Comparison of ENCODE assay signal across 13 mouse cellular contexts in the genomic region with DNA sequence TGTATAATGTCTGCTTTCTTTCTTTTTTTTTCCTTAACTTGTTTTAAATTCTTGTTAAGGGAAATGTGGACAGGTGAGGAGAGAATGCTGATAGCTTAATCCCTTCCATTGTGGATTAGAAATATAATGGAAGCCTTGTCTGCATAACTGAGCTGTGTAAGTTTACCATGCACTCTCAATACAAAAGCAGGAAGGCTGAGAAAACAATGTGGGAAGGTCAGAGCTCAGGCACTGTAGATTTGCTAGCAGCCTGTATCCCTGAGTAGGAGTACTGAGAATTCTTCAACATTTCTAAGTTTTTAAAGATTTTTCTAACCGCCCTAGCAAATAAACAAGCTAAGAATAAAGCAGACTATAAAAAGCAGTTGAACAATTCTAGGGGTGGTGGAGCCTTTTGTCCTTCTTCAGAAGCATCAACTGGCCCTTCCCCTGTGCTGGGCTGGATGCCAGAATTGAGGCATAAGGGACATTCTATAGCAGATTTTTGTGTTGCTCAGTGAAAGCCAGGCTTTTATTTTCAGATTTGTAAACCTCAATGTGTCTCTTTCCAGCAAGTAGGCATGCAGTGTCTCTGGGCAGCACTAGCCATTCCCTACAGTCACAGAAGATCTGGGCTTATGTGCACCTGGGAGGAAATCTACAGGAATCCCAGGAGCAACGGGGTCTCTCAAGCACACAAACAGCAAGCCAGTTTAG. TPM values are rescaled to one million over a fixed set of nuclear protein-coding genes. Genes with fewer than 3 reads are reported as not detected.
DNase-seq lines count a peak whose midpoint lies in the region; ATAC-seq lines count a peak whose summit lies in the region.
"Had no signal": no experiment of that assay in that cellular context is flagged by ENCODE, and none has a peak within 500 bp of the region (broad histone marks: within the 10 kb centered on the region; RNA-seq: fewer than 3 reads in every experiment).

No protein-coding gene starts in this region.

- H3K9me3 ChIP-seq in hindbrain, embryonic 14.5 days (ENCODE audit: control insufficient read depth, low read length): no peaks in the 10 kb centered on the region
- no peaks in the 10 kb centered on the region for H3K9me3 ChIP-seq in midbrain, embryonic 16.5 days (replicated peaks; ENCODE audit: control insufficient read depth, low read length, poor library complexity, severe bottlenecking)
- H3K9me3 ChIP-seq: limb, embryonic 15.5 days; stomach, embryonic 15.5 days had no signal

- ATAC-seq in hindbrain, embryonic 14.5 days (ENCODE audit: low FRiP score): peak; percentile 53; the same call in 1 of the 2 replicates
- peak; percentile 36; the same call in 1 of the 2 replicates for ATAC-seq in midbrain, embryonic 16.5 days

- WGBS in hindbrain, embryonic 14.5 days: 27% methylated on average over 2 of the region's 2 CpGs
- WGBS in midbrain, embryonic 16.5 days: 31% methylated on average over 2 of the region's 2 CpGs

- DNase-seq in cerebellum, adult 8-10 months: peak; percentile 3
- DNase-seq in cerebellum, adult 11 months: no peak
- DNase-seq in R1 (ENCODE audit: low read depth, low spot score): peak; percentile 11
- DNase-seq in hindbrain, embryonic 14.5 days (ENCODE audit: low spot score): peak; percentile 64
- DNase-seq in testis, postnatal 14 days (ENCODE audit: low spot score): no peak
- no peak for DNase-seq in embryo, embryonic 10 days (ENCODE audit: low spot score)
- DNase-seq in spleen, adult 12 weeks (ENCODE audit: low spot score): no peak
- DNase-seq: adrenal gland, adult 8-10 months; kidney, postnatal 25 days; lung, postnatal 36 days had no signal

- H3K9ac ChIP-seq in hindbrain, embryonic 14.5 days: no peak overlapping the region
- H3K9ac ChIP-seq in midbrain, embryonic 16.5 days (ENCODE audit: low read depth, low read length): no peak overlapping the region
- H3K9ac ChIP-seq: limb, embryonic 15.5 days; stomach, embryonic 15.5 days had no signal

- no peaks in the 10 kb centered on the region for H3K36me3 ChIP-seq in hindbrain, embryonic 14.5 days (replicated peaks; ENCODE audit: control insufficient read depth, insufficient read depth)
- H3K36me3 ChIP-seq in midbrain, embryonic 16.5 days (ENCODE audit: control insufficient read depth, insufficient read depth, low read length): no peaks in the 10 kb centered on the region
- H3K36me3 ChIP-seq: limb, embryonic 15.5 days; stomach, embryonic 15.5 days had no signal

- no peak overlapping the region for H3K4me3 ChIP-seq in hindbrain, embryonic 14.5 days (replicated peaks; ENCODE audit: low read length)
- no peak overlapping the region for H3K4me3 ChIP-seq in midbrain, embryonic 16.5 days (ENCODE audit: low read depth, low read length)
- H3K4me3 ChIP-seq: limb, embryonic 15.5 days; stomach, embryonic 15.5 days had no signal

- no peaks in the 10 kb centered on the region for H3K27me3 ChIP-seq in hindbrain, embryonic 14.5 days (ENCODE audit: control insufficient read depth, insufficient read depth, low read length)
- no peaks in the 10 kb centered on the region for H3K27me3 ChIP-seq in midbrain, embryonic 16.5 days (ENCODE audit: control insufficient read depth, insufficient read depth, low read depth, low read length)
- H3K27me3 ChIP-seq: limb, embryonic 15.5 days; stomach, embryonic 15.5 days had no signal

- H3K4me2 ChIP-seq in hindbrain, embryonic 14.5 days (replicated peaks): no peak overlapping the region
- no peak overlapping the region for H3K4me2 ChIP-seq in midbrain, embryonic 16.5 days (ENCODE audit: low read length)
- H3K4me2 ChIP-seq: limb, embryonic 15.5 days; stomach, embryonic 15.5 days had no signal

- H3K4me1 ChIP-seq in hindbrain, embryonic 14.5 days (replicated peaks; ENCODE audit: control insufficient read depth, insufficient read depth, low read length): peaks cover 7% of the 10 kb centered on the region
- H3K4me1 ChIP-seq in midbrain, embryonic 16.5 days (ENCODE audit: control insufficient read depth, insufficient read depth, low read length): 0 out of 2 replicates have a peak, but pooled peaks cover 9% of the 10 kb centered on the region
- H3K4me1 ChIP-seq: limb, embryonic 15.5 days had no signal

- H3K27ac ChIP-seq in hindbrain, embryonic 14.5 days: peak overlapping the region; percentile 49; the same call in 1 of the 2 replicates
- peak overlapping the region; percentile 57; the same call in 1 of the 2 replicates for H3K27ac ChIP-seq in midbrain, embryonic 16.5 days (ENCODE audit: low read length)
- H3K27ac ChIP-seq: limb, embryonic 15.5 days; stomach, embryonic 15.5 days had no signal

RNA-seq across cellular contexts. Expression of gene Gpm6a, which starts 32.3 kb away (rescaled TPM):
- polyA plus RNA-seq in hindbrain, embryonic 14.5 days (2014; fragmentation: Nextera tagmentation; extraction: Ambion mirVana): 552 and 648 TPM in 2 replicates
- polyA plus RNA-seq in midbrain, embryonic 16.5 days (2015; fragmentation: Nextera tagmentation; extraction: Ambion mirVana): 649 and 676 TPM in 2 replicates

RNA-seq across cellular contexts. Expression of gene Wdr17, which starts 35.3 kb away (rescaled TPM):
- 13.4 and 16.8 TPM in 2 replicates for polyA plus RNA-seq in hindbrain, embryonic 14.5 days (2014; fragmentation: Nextera tagmentation; extraction: Ambion mirVana)
- polyA plus RNA-seq in midbrain, embryonic 16.5 days (2015; fragmentation: Nextera tagmentation; extraction: Ambion mirVana): 19.4 and 22.3 TPM in 2 replicates

Comparison
In these comparisons a context has a peak if more than half of its experiments do, and no peak if none do; other contexts are left out.
1. DNase-seq: peak in cerebellum, adult 8-10 months (single experiment), R1 (single experiment) and hindbrain, embryonic 14.5 days (single experiment); none in cerebellum, adult 11 months (single experiment), testis, postnatal 14 days (single experiment), embryo, embryonic 10 days (single experiment) and spleen, adult 12 weeks (single experiment).